Mouse (Mus musculus): ENCODE measurements around the gene AI413582. TPM values are rescaled to one million over a fixed set of nuclear protein-coding genes. Genes with fewer than 3 reads are reported as not detected.

The AI413582 gene
- total RNA-seq, 2 experiments from 2014 or later = 5.4 to 7.0 TPM

DNA sequence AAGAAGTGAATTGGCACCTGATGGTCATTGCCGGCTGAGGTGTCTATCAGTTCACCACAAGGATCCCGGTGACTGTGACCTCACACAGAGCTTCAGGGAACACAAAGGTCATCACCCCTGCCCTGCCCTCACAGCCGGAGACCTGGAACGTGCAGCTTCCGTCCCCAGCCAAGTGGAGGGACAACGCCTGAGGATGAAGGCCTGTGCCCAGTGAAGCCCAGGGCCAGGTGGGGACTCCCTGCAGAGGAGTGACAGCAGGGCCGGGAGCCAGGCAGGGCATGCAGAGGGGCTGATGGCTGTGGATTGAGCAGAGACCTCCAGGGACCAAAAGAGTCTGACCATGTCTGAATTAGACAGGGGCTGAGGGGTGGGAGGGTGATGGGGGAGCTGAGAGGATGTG is 42.4 kb downstream of the AI413582 start:
- DNase-seq (ENCODE audit: low spot score in 2 of 2) = no peak

DNA sequence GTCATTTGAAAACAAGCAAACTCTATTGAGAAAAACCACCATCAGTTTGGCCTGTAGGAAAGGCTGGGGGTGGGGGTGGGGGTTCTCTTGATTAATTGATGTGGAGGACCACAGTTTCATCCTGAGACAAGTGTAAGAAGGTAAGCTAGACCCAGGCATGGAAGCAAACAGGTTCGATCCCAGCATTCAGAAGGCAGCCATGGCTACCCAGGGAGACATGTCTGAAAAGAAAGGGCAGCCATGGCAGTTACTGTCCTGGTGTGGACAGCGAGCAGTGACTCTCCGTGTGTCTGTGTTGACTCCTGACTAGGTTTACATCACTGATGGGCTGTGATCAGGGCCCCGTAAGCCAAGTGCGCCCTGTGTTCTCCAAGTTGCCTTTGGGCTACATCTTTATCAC is 44.3 kb downstream of the AI413582 start, which contains the start of gene Grm4:
TSS of gene Grm4 (minus strand) at position 101 of the 400 bp plus-strand sequence.
- no peak for DNase-seq (ENCODE audit: low spot score in 2 of 2)

DNA sequence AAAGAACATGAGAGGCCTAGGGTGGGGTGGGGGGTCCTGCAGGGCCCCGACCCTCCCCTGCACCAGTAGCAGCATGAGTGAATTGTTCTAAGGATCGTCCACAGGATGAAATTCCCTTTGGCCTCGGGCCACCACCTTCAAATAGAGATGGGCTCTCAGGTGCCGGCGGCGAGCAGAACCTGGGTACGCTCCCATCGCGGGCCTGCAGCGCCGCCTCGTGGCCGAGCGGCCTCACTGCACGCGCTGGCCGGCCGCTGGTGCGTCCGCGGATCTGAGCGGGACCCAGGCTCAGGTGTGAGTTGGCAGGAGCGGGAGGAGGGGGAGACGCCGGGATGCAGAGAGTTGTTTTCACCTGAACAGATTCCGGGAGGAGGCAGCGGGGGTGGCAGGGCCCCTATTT is 45.0 kb downstream of the AI413582 start:
- DNase-seq (ENCODE audit: low spot score in 2 of 2) = no peak

DNA sequence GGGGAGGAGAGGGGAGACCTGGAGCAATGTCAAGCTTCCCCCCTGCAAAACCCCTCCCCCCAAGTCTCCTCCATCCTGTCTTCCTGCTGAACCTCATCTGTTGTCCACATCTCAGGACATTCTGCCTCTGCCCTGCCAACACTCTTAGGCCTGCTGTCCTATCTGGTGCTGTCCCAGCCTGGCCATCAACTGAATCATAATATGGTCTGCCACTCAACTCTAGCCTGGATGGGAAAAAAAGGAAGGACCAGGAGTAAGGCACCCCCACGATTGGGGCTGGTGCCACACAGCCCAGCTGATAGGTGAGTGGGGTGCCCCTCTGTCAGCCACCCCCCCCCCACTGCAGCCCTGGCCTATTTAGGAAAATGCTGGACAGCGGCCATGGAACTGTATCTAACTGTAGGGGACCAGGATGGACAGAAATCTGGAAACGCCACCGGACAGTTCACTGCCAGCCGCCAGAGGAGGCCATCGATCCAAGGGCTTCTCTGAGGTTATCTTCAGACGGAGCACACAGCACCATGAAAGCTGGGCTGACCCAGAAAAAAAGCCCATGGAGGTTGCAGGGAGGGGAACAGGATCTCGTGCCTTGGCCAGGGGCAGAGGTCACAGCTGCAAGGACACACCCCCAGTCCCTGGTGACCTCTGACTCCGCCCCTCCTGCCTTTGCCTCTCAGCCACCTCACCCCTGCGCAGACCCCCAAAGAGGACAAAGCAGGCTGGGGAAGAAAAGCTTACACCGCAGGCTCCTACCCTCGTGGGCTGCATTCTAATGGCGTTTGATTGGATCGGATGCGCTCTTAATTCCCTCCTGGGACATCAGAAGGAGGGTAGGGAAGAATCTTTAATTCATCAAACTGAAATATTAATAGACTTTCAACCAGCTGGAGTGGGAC is 46.6 kb downstream of the AI413582 start:
- no peak for DNase-seq (ENCODE audit: low spot score in 2 of 2)

DNA sequence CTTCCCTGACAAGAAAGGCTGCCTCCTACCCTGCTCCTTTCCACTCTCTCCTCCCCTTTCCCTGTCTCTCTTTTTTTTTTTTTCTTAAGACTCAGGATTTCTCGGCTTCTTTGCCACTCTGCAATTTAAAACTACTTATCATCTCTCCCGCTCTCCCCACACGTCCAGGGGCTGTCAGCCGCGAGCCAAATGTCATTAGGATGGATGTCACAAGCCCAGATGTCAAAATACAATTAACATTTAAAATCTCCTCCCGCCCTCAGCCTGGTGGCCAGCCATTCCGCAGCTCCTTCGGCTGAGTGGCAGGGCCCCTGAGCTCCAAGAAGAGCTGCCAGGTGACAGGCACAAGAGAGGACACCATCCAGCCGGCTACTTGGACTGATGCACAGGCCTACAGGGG is 47.3 kb downstream of the AI413582 start:
- DNase-seq (ENCODE audit: low spot score in 2 of 2) = no peak

DNA sequence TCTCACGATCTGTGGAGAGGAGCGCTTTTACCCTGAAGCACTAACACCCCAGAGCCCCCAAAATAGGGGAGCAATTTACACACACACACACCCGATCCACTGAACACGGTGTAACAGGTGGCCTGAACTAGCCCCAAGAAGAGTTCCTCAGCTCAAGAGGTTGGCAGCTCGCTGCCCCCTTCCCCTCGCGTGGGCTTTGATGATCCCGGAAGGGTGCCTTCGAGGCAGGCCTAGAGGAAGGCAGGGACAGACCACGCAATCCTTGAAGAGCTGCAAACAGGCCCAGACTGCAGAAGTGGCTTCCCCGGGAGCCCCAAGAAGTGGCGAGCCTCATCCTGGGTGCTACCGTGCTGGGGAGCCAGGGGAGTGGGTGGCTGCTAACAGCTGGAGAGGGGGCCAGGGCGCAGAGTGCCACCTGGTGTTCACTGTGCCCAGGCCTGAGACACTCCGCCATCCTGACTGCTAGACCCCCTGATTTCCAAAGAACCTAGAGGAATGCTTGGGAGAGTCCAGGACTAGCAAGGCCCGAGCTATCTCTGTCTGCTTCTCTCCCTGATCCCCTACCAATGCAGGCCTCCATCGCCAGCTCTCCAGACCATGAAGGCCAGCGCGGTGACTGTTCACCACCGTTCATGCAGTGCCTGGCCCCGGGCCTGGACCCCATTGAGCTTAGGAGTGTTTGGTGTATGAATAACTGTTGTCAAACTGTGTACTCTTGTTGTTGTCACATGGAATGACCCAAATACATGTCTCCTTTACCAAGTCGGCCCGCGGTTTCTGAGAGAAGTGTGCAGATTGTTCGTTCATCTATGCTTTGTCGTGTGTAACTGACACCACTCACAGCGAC is 51.4 kb downstream of the AI413582 start:
- DNase-seq (ENCODE audit: low spot score in 2 of 2) = no peak

Other genes with a start within 250 kb of the AI413582 start
- under 1 TPM; 0.29 to 0.39 TPM for gene Grm4, start 44.4 kb downstream of the AI413582 start, total RNA-seq (2021)
- 10 to 100 TPM; 48.5 to 51.3 TPM for gene Hmga1, start 9.3 kb downstream of the AI413582 start, total RNA-seq (2021)
- gene Nudt3, start 57.7 kb upstream of the AI413582 start, total RNA-seq (2021) = 100 to 1,000 TPM; 316 to 327 TPM
- gene RPS10-NUDT3, start 69.5 kb upstream of the AI413582 start, total RNA-seq (2021) = not detected
- 1,000 to 10,000 TPM in 1 of 2 experiments, 100 to 1,000 TPM in 1; 893 to 1,001 TPM for gene Rps10, start 70.9 kb upstream of the AI413582 start, total RNA-seq (2021)
- gene Pacsin1, start 89.8 kb upstream of the AI413582 start, total RNA-seq (2021) = under 1 TPM; 0.18 to 0.78 TPM
- gene Spdef, start 163.2 kb upstream of the AI413582 start, total RNA-seq (2021) = under 1 TPM; 0.65 to 0.96 TPM